Mouse (Mus musculus): ENCODE results near the gene Tbx21.
A peak's percentile ranks its signal among the peaks of the same experiment; 100 is the strongest.

The Tbx21 gene

DNA sequence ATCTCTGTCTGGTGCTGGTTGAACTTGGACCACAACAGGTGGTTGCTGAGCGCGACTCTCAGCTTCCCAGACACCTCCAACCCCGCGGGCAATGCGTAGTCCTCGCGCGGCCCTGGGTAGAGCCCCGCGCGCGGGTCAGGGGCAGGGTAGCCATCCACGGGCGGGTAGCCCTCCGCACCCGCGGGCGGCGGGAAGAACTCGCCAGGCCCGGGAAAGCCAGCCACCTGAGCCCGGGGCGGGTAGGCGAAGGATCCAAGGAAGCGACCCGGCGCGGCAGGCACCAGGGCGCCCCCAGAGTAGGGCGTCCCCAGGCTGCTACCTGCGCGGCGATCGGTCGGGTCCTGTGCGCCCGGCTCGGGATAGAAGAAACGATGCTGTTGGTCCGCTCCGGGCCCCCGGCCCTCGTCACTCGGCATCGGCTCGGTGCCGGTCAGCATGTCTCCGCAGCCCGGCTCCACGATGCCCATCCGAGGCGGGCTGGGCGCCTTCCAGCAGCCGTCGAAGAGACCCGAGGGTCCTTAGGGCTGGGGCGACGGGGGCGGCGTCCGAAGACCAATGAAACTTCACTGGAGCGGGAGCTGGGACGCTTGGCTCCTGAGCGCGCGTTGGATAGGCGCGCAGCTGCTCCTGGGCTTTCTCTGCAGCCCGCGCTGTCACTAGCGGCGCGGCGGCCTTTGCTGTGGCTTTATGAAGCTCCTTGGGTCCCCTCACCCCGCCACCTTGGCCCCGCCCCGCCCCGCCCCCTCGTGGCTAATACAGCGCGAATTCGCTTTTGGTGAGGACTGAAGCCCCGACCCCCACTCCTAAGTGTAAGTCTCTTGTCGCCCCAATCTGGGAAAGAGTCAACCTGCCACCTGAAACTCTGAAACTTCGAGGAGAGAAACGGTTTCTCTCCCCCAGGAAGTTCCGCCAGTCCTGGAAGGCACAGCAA, at the start of gene Tbx21:
Gene Tbx21, minus strand, starts transcription at position 661 of the 931 bp plus-strand sequence.
- peak; percentile 35 for DNase-seq (ENCODE audit: low spot score)

GRCm38 (mm10) chr11:97160341-97160740, 45.2 kb upstream of the Tbx21 start:
- DNase-seq (ENCODE audit: low spot score) = no peak

DNA sequence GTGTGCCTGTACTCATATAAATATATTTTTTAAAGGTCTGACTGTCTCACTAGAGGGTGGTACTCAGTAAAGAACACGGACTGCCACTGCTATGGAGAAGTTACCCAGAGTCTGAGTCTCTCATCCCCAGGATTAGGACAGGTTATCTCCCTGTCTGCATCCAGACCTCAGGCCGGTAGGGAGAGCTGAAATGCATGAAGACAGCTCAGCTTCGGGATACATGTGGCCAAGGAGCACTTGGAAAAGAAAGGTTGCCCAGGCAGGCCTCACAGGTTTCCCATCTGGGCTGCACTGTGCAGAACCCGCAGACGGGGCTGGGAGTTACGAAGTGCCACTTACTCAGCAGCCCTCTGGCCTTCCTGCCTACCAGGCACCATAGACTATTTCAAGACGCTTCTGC, 41.9 kb upstream of the Tbx21 start:
- no peak for DNase-seq (ENCODE audit: low spot score)

DNA sequence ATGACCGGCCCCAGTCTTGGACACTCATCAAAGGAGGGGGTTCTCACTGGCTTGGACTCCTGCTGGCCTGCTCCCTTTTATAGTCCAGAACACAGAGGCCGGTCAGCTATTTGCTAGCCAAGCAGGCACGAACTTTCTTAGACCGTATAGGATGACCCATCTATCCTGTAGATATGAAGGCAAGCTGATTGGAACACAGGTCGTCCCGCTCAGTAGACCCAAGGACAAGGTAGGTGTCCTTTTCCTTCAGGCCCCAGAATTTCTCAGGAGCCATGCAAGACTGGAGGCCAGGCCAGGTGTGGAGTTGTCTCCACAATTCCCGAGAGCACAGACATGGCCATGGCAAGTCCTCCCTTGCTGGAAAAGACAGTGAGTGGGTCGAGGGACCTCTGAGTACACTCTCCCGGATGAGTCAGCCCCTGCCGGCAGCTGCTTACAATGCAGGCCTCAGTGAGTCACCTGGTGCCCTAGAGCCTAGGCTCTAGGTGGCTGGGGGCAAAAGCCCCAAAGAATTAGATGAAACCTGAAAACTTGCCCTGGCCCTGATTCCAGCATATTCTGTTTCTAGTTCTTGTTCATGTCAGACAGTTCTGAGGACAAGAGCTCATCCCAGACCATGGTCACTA, 37.6 kb upstream of the Tbx21 start:
- peak; percentile 26 for DNase-seq (ENCODE audit: low spot score)

DNA sequence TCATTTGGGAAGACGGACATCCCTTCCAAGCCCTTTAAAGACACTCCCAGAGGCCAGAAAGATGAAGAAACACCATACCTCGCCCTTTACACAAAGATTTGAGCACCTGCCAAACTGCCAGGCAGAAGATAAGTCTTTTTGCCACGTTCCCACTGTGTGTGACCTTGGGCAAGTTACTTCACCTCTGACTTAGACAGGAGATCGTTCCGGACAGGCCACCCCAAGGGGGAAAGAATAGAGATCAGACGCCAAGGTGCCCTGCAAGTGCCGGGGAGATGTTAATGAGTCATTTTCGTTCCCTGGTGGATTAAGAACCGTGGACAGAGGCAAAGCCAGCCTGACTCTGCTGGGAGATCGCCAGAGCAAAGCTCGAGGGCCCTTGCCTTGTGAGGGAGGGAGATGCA, 36.9 kb upstream of the Tbx21 start:
- DNase-seq (ENCODE audit: low spot score) = no peak

DNA sequence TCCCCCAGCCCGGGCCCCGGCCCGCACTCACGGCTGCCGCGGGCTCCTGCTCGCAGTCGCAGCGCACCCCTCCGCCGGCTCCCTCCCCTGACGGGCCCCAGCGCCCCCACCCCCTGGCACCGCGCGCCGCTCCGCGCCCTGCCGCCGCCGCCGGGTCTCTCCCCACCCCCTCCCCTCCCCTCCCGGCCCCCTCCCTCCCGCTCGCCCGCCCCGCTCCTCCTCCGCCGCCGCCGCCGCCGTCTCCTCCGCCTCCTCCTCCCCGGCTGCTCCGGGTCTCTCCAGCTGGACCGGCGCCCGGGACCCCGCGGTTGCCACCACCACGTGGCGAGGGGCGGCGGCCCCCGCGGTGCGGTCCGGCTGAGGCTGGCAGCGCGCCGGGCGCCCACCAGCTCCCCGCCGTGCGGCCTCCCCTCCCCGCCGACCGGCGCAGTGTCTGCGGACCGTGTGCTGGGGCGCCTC, 36.2 kb upstream of the Tbx21 start, which contains the start of gene Tbkbp1:
Gene Tbkbp1, minus strand, starts transcription at position 153 of the 459 bp plus-strand sequence.
- DNase-seq (ENCODE audit: low spot score) = no peak

DNA sequence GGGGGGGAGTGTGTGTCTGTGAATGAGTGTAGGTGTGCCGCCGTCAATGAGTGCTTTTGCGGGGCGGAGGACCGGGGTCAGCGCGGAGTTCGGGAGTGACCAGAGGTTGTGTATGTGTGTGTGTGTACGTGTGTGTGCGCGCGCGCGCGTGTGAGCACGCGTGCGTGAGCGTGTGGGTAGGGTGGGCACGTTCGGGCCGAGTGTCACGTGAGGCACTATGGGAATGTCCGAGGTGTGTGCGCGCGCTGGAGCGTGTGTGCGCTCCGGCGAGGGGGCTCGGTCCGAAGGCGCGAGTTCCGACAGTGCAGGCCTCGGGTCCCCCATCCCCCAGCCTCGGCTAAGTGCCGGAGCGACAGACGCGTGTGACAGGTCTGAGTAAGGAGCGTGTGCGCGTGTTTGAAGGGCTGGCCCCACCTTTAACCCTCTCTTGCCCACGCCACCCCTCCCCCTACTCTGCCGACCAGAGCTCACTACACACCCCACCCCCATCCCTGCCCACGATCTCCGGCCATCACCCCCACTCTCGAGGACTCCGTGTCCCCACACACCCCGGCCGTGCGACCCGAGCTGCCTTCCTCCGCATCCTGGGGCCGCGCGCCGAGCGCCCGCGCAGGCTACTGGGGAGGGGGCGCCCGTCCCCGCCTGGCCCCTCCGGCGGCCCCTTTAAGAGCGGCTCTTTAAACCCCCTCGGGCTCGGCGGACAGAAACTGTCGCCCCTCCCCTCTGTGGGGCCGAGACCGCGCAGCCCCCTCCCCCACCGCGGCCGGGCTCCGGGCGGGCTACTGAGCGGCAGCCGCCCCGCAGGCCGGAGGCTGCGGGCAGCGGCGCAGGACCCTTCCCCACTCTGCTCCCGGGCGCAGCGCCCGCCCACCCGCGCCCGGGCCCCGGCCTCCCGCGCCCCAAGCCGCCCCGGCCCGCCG, 35.5 kb upstream of the Tbx21 start:
- DNase-seq (ENCODE audit: low spot score) = no peak

GRCm38 (mm10) chr11:97149995-97150410, 34.9 kb upstream of the Tbx21 start:
- no peak for DNase-seq (ENCODE audit: low spot score)

DNA sequence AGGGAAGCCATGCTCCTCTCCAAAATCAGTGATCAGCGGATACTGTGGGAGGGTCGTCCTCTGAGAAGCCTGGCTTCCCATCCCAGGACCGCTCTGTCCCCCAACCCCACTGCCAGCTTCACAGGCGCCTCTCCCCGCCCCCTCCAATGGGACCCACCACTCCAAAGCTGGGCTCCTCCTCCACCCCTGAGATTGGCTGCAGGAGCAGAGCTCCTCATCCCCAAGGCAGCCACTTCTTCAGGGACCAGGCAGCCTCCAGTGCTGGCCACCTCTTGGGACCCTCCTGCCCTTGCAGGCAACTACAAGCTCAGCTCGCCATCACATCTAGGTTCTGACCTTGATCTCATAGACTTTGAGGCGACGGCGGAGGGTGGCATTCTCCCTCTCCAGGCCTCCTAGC, 33.9 kb upstream of the Tbx21 start:
- no peak for DNase-seq (ENCODE audit: low spot score)

- no peak for DNase-seq (ENCODE audit: low spot score)
Measured at GRCm38 (mm10) chr11:97148591-97148990, 33.5 kb upstream of the Tbx21 start.

- DNase-seq (ENCODE audit: low spot score) = no peak
Measured at GRCm38 (mm10) chr11:97147333-97147732, 32.2 kb upstream of the Tbx21 start.

DNA sequence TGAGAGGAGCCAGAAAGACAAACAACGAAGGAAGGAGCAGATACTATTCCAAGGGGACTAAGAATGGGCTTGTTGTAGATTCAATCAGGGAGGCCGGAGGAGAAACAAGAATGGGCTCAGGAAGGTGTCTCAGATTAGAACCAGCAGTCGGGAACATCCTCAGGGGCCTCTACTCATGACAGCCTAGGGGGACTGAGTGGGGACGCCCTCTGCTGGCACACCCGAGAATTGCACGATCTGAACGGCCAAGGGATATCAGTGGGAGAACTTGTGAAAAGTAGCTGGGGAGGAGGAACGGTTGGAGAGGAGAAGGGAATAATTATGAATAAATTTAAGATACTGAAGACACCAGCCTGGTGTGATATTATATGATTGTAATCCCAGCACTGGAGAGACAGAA, 31.6 kb upstream of the Tbx21 start:
- DNase-seq (ENCODE audit: low spot score) = peak; percentile 73

- DNase-seq (ENCODE audit: low spot score) = no peak
Measured at GRCm38 (mm10) chr11:97145951-97146350, 30.8 kb upstream of the Tbx21 start.

DNA sequence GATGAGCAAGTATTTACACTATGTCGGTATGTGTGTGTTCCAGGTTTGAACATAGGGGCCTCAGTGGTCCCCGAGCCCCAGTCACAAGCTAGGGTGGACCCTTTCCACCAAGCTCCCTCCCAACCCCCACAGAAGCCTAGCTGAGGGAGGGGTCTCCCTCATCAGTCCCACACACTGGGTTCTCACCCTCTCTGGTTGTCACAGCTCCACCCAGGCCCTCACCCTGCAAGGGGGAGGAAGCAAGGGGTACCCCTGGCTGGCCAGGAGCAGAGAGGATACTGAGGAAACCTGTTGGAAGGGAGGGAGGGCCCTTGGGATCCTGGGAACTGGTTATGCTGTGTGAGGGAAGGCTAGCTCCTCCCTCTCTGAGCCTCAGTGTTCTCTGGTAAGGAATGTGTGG, 30.2 kb upstream of the Tbx21 start:
- DNase-seq (ENCODE audit: low spot score) = no peak

- no peak for DNase-seq (ENCODE audit: low spot score)
Measured at GRCm38 (mm10) chr11:97143196-97143900, 28.2 kb upstream of the Tbx21 start.

GRCm38 (mm10) chr11:97142159-97142608, 27.1 kb upstream of the Tbx21 start:
- DNase-seq (ENCODE audit: low spot score) = no peak

GRCm38 (mm10) chr11:97140811-97141210, 25.7 kb upstream of the Tbx21 start:
- DNase-seq (ENCODE audit: low spot score) = peak; percentile 63

- DNase-seq (ENCODE audit: low spot score) = no peak
Measured at GRCm38 (mm10) chr11:97139256-97139655, 24.1 kb upstream of the Tbx21 start.

DNA sequence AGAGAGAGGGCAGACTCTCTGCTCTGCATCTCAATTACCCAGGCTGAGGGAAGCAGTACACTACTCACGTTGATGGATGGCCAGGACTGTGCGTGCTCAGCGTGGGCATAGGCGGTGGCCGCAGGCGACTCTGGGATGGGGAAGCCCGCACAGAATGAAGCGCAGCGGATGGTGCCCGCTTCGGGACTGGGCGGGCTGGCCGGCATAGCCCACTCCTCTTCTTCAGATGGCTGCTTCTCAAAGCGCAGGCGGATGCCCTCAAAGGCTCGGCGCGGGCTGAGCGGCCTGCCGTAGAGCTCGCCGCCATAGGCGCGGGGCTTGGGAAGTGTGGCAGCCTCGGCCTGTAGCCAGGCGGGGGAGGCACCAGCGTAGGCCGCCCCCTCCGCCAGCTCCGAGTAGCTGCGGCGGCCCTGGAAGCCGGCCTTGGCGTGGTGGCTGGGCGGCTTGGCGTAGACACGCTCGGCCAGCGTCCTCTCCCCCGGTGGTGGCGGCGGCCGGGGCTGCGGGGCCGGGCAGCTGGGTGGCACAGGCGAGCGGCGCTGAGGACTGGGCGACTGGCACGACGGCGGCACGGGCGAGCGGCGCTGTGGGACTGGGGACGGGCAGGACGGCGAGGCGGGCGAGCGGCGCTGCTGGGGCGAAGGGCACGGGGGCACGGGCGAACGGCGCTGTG, 23.6 kb upstream of the Tbx21 start:
- DNase-seq (ENCODE audit: low spot score) = no peak

- DNase-seq (ENCODE audit: low spot score) = no peak
Measured at GRCm38 (mm10) chr11:97133270-97133669, 18.1 kb upstream of the Tbx21 start.

- DNase-seq (ENCODE audit: low spot score) = no peak
Measured at GRCm38 (mm10) chr11:97132185-97132584, 17.1 kb upstream of the Tbx21 start.
